Mouse (Mus musculus): ENCODE results near the gene Gm10959.

DNA sequence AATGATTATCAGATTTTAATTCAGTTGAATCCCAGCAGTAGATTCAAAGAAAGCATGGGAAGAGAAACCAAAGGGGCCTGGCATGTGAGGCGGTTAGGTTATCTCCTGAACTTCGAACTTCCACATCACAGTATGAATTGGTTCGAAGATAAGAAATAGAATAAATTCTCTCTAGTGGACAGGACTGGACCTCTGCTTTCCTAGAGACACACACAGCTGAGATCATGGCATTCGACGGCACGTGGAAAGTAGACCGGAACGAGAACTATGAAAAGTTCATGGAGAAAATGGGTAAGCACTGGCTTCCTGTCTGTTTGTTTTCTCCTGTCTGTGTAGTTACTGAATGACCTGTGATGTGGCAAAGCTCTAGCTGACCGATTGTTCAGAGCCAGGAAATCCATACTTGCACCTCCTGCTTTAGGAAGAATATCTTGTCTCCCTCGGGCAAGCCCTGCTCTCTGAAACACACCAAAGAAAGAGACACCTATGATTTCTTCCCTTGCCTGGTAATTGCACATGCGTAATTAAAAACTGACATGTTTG lies 23.9 kb downstream of the Gm10959 start:
- TF ChIP-seq GATA1 (IDR thresholded peaks at IDR 0.05; ENCODE audit: borderline replicate concordance, low read length) (no peak), FLI1 (IDR thresholded peaks at IDR 0.05; ENCODE audit: low read length) (no peak)
